Mouse (Mus musculus) forebrain, embryonic 14.5 days (tissue): ENCODE measurements around the gene Snrpf. TPM values are rescaled to one million over a fixed set of nuclear protein-coding genes. Genes with fewer than 3 reads are reported as not detected.
A peak's percentile ranks its signal among the peaks of the same experiment; 100 is the strongest.

ENCODE experiments used
- ATAC-seq: fragments of 200-750 bp; cut with Nextera tagmentation; 2 replicates; pipeline ENCODE4 v1.8.0; 2017; ENCODE audit warnings: mild to moderate bottlenecking, moderate library complexity
- DNase-seq: peaks from one replicate; pipeline ENCODE4 v3.0.0-alpha.2; 2015; ENCODE audit warnings: low spot score
- H3K27ac ChIP-seq: fragments of 300-500 bp; sonication (generic); 2 replicates; pipeline ENCODE4 v1.5.1; 2014; ENCODE audit warnings: low read depth, mild to moderate bottlenecking, control low read depth, low read length, moderate library complexity
- H3K27me3 ChIP-seq: fragments of 300-500 bp; sonication (generic); replicated peaks from 2 replicates; pipeline ENCODE4 v1.6.1; 2014; ENCODE audit warnings: low read length, control low read depth, mixed read lengths; ENCODE audit not compliant: control insufficient read depth, insufficient read depth
- H3K36me3 ChIP-seq: fragments of 300-500 bp; sonication (generic); 2 replicates; pipeline ENCODE4 v1.6.1; 2014; ENCODE audit warnings: low read length, control low read depth; ENCODE audit not compliant: control insufficient read depth, insufficient read depth
- H3K4me1 ChIP-seq: fragments of 300-500 bp; sonication (generic); 2 replicates; pipeline ENCODE4 v1.6.1; 2014; ENCODE audit warnings: antibody characterized with exemption, low read length, control low read depth; ENCODE audit not compliant: control insufficient read depth, insufficient read depth
- H3K4me2 ChIP-seq: fragments of 300-500 bp; sonication (generic); 2 replicates; pipeline ENCODE4 v1.6.1; 2014; ENCODE audit warnings: mild to moderate bottlenecking, control low read depth, low read length
- H3K4me3 ChIP-seq: fragments of 300-500 bp; sonication (generic); 2 replicates; pipeline ENCODE4 v1.5.1; 2014; ENCODE audit warnings: low read depth, low read length, control low read depth
- H3K9ac ChIP-seq: fragments of 300-500 bp; sonication (generic); 2 replicates; pipeline ENCODE4 v1.6.1; 2014; ENCODE audit warnings: mild to moderate bottlenecking, low read length, control low read depth, moderate library complexity
- H3K9me3 ChIP-seq: fragments of 300-500 bp; sonication (generic); replicated peaks from 2 replicates; pipeline ENCODE4 v1.6.1; 2016; ENCODE audit warnings: low read length, control low read depth, mixed read lengths; ENCODE audit not compliant: control insufficient read depth
- WGBS: fragments of 180-500 bp; shearing (Covaris S2); extraction: QIAGEN DNeasy Blood & Tissue Kit; methylation state at CpG from one replicate; pipeline ENCODE4 v1.1.7; 2014; 5-methylcytosine and 5-hydroxymethylcytosine counted together
- polyA plus RNA-seq: library from polyadenylated mRNA; unstranded; fragments of >200 nt; fragmentation: Nextera tagmentation; extraction: Ambion mirVana; gene quantifications from 2 replicates; pipeline ENCODE4 v1.2.1, GENCODE M21; 2014

Snrpf gene
- polyA plus RNA-seq, 1 experiment from 2014 or later, result 123 TPM

- Histone ChIP-seq H3K4me2 (no peak overlapping the region), H3K27ac (no peak overlapping the region), H3K4me3 (no peak overlapping the region), H3K27me3 (no peaks in the 10 kb centered on the region), H3K9me3 (no peaks in the 10 kb centered on the region), H3K9ac (no peak overlapping the region), H3K4me1 (no peaks in the 10 kb centered on the region), H3K36me3 (no peaks in the 10 kb centered on the region)
- WGBS, result 83% methylated on average over 8 of the region's 8 CpGs
- ATAC-seq (no peak), DNase-seq (no peak)
Observed at GRCm38 (mm10) chr10:93614850-93615249, 25.3 kb upstream of the Snrpf start.

- Histone ChIP-seq H3K36me3 (no peaks in the 10 kb centered on the region), H3K4me3 (no peak overlapping the region), H3K4me1 (no peaks in the 10 kb centered on the region), H3K27me3 (no peaks in the 10 kb centered on the region), H3K9ac (no peak overlapping the region), H3K27ac (no peak overlapping the region), H3K9me3 (no peaks in the 10 kb centered on the region), H3K4me2 (no peak overlapping the region)
- ATAC-seq, result 0 out of 2 replicates have a peak, but pooled peaks have one; percentile 60
- 48% methylated on average over 18 of the region's 18 CpGs for WGBS
- DNase-seq, result peak; percentile 85
Observed at GRCm38 (mm10) chr10:93611419-93612007, 22.0 kb upstream of the Snrpf start.

- Histone ChIP-seq H3K9me3 (no peaks in the 10 kb centered on the region), H3K27ac (no peak overlapping the region), H3K4me2 (no peak overlapping the region), H3K4me3 (no peak overlapping the region), H3K27me3 (no peaks in the 10 kb centered on the region), H3K4me1 (no peaks in the 10 kb centered on the region), H3K9ac (no peak overlapping the region), H3K36me3 (no peaks in the 10 kb centered on the region)
- DNase-seq (no peak), ATAC-seq (peak; percentile 20; the same call in 1 of the 2 replicates)
- 94% methylated on average over 1 of the region's 1 CpGs for WGBS
Observed at GRCm38 (mm10) chr10:93610896-93611295, 21.4 kb upstream of the Snrpf start.

- DNase-seq, result no peak
- 92% methylated on average over 7 of the region's 7 CpGs for WGBS
Observed at GRCm38 (mm10) chr10:93609236-93609635, 19.7 kb upstream of the Snrpf start.

GRCm38 (mm10) chr10:93608051-93608450, 18.5 kb upstream of the Snrpf start:
- H3K9me3 ChIP-seq, result no peaks in the 10 kb centered on the region; the same call in 1 of the 2 replicates
- 51% methylated on average over 9 of the region's 9 CpGs for WGBS
- H3K27me3 ChIP-seq, result no peaks in the 10 kb centered on the region
- no peaks in the 10 kb centered on the region for H3K4me1 ChIP-seq
- no peak overlapping the region for H3K4me3 ChIP-seq
- H3K36me3 ChIP-seq, result no peaks in the 10 kb centered on the region
- no peak overlapping the region for H3K9ac ChIP-seq
- H3K27ac ChIP-seq, result no peak overlapping the region
- no peak overlapping the region for H3K4me2 ChIP-seq
- DNase-seq (peak; percentile 47), ATAC-seq (0 out of 2 replicates have a peak, but pooled peaks have one; percentile 18)

More at GRCm38 (mm10) chr10:93609236-93609635, 19.7 kb upstream of the Snrpf start:
- Histone ChIP-seq H3K27me3 (no peaks in the 10 kb centered on the region), H3K4me3 (no peak overlapping the region), H3K9me3 (no peaks in the 10 kb centered on the region), H3K27ac (no peak overlapping the region), H3K4me2 (no peak overlapping the region), H3K9ac (no peak overlapping the region), H3K4me1 (no peaks in the 10 kb centered on the region), H3K36me3 (no peaks in the 10 kb centered on the region)
- ATAC-seq, result no peak

GRCm38 (mm10) chr10:93606326-93606725, 16.8 kb upstream of the Snrpf start:
- H3K27ac ChIP-seq, result no peak overlapping the region
- H3K4me1 ChIP-seq, result no peaks in the 10 kb centered on the region
- 85% methylated on average over 9 of the region's 9 CpGs for whole genome bisulfite sequencing
- H3K9ac ChIP-seq, result no peak overlapping the region
- H3K4me2 ChIP-seq, result no peak overlapping the region
- ATAC-seq, result no peak
- no peaks in the 10 kb centered on the region for H3K27me3 ChIP-seq
- no peak for DNase-seq
- H3K36me3 ChIP-seq, result no peaks in the 10 kb centered on the region
- H3K9me3 ChIP-seq, result no peaks in the 10 kb centered on the region; the same call in 1 of the 2 replicates
- no peak overlapping the region for H3K4me3 ChIP-seq

GRCm38 (mm10) chr10:93603256-93603655, 13.8 kb upstream of the Snrpf start:
- Histone ChIP-seq H3K27ac (no peak overlapping the region), H3K4me1 (no peaks in the 10 kb centered on the region), H3K9ac (no peak overlapping the region), H3K36me3 (no peaks in the 10 kb centered on the region), H3K9me3 (no peaks in the 10 kb centered on the region; the same call in 1 of the 2 replicates), H3K27me3 (no peaks in the 10 kb centered on the region), H3K4me3 (no peak overlapping the region), H3K4me2 (no peak overlapping the region)
- no peak for ATAC-seq
- no peak for DNase-seq
- WGBS, result 85% methylated on average over 1 of the region's 1 CpGs

GRCm38 (mm10) chr10:93602309-93602708, 12.8 kb upstream of the Snrpf start:
- no peak overlapping the region for H3K4me3 ChIP-seq
- no peaks in the 10 kb centered on the region for H3K36me3 ChIP-seq
- H3K4me2 ChIP-seq, result no peak overlapping the region
- WGBS, result 61% methylated on average over 5 of the region's 5 CpGs
- H3K27me3 ChIP-seq, result no peaks in the 10 kb centered on the region
- ATAC-seq, result no peak
- no peak for DNase-seq
- no peaks in the 10 kb centered on the region; the same call in 1 of the 2 replicates for H3K9me3 ChIP-seq
- H3K9ac ChIP-seq, result no peak overlapping the region
- H3K27ac ChIP-seq, result no peak overlapping the region
- H3K4me1 ChIP-seq, result no peaks in the 10 kb centered on the region

GRCm38 (mm10) chr10:93596641-93597040, 7.1 kb upstream of the Snrpf start:
- DNase-seq, result no peak
- Histone ChIP-seq H3K9me3 (no peaks in the 10 kb centered on the region), H3K4me1 (0 out of 2 replicates have a peak, but pooled peaks cover 2% of the 10 kb centered on the region), H3K4me2 (no peak overlapping the region), H3K27me3 (0 out of 2 replicates have a peak, but pooled peaks cover 2% of the 10 kb centered on the region), H3K9ac (no peak overlapping the region), H3K36me3 (no peaks in the 10 kb centered on the region), H3K4me3 (no peak overlapping the region), H3K27ac (no peak overlapping the region)
- ATAC-seq, result no peak
- 78% methylated on average over 3 of the region's 3 CpGs for WGBS
